Mouse (Mus musculus) left cerebral cortex, postnatal 14 days (tissue): ENCODE measurements around the gene Pon1. TPM values are rescaled to one million over a fixed set of nuclear protein-coding genes. Genes with fewer than 3 reads are reported as not detected.

Source experiments
- DNase-seq, 2 experiments: peaks; one replicate each; pipeline ENCODE4 v3.0.0; 2021 to 2022; ENCODE audit warnings: low spot score in 2 of 2, mixed read lengths in 1 of 2
- intact Hi-C: fragments of 180-260 bp; cut with DNase I; formaldehyde crosslinking; loops from one replicate; pipeline ENCODE4 v1.15.1; 2025
- total RNA-seq, 2 experiments: library from RNA; stranded (reverse); gene quantifications; 2 replicates each; pipeline ENCODE4 v1.2.3; 2021

Gene Pon1
- total RNA-seq, 2 experiments from 2014 or later: not detected

DNA sequence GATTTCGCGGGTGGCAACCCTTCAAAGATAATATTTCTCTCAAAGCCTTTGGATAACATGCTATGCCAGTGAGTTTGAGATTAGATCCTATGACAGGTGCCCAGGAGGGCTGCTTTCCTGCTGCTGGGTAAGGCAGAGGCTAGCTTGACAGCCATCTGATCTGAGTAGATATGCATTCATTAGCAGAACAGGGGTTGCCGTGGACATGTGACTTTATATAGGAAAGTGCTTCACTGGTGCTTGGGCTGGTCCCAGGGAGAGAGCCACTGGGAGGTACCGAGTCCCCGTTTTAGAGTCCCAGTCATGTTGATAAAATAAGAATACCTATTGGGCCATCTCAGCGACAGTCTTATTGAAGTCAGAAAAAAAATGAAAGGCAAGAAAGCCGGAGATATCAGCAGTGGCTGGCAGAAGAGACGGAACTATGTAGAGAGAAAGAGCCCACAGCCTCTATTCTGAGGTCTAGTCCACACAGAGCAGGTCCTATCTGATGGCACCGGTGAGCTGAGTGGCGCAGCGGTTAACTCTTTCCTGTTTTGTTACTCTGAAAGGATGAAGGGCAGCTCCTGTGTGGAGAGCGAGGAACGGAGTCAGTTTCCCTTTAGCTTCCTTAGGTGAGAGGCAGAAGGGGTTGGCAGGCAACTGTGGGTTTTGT is 46.1 kb downstream of the Pon1 start:
- intact Hi-C loops: no loop called here
- DNase-seq: no peak

- intact Hi-C loops: no loop called here
- DNase-seq: no peak
Observed at GRCm38 (mm10) chr6:5139666-5140065, 54.1 kb downstream of the Pon1 start.

- intact Hi-C loops: no loop called here
- no peak for DNase-seq
Observed at GRCm38 (mm10) chr6:5138875-5139631, 54.7 kb downstream of the Pon1 start.

GRCm38 (mm10) chr6:5136046-5136445 is 57.7 kb downstream of the Pon1 start:
- intact Hi-C loops: no loop called here

GRCm38 (mm10) chr6:5134986-5135385 is 58.8 kb downstream of the Pon1 start:
- intact Hi-C loops: no loop called here
- no peak for DNase-seq

More at GRCm38 (mm10) chr6:5136046-5136445, 57.7 kb downstream of the Pon1 start:
- no peak for DNase-seq

- intact Hi-C loops: no loop called here
Observed at GRCm38 (mm10) chr6:5129364-5130093, 64.2 kb downstream of the Pon1 start.

DNA sequence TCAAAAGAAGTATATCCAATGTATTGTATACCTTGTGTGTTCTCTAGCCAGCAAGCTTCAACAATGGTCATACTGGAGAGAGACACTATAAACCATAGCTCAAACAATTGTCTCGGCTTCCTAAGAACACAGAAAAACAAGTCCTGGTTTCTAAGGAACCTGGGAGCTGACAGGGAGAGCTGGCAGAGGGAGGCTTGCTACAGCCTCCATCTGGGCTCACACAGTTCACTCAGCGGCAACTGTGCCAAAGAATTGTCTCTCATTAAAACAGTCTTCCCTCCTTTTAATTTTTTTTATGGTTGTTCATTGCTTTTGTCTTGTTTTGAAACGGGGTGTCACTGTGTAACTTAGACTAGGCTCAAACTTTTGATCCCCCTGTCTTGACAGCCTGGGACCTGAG is 73.5 kb downstream of the Pon1 start:
- no peak for DNase-seq
- intact Hi-C loops: no loop called here

More at GRCm38 (mm10) chr6:5129364-5130093, 64.2 kb downstream of the Pon1 start:
- DNase-seq: no peak

DNA sequence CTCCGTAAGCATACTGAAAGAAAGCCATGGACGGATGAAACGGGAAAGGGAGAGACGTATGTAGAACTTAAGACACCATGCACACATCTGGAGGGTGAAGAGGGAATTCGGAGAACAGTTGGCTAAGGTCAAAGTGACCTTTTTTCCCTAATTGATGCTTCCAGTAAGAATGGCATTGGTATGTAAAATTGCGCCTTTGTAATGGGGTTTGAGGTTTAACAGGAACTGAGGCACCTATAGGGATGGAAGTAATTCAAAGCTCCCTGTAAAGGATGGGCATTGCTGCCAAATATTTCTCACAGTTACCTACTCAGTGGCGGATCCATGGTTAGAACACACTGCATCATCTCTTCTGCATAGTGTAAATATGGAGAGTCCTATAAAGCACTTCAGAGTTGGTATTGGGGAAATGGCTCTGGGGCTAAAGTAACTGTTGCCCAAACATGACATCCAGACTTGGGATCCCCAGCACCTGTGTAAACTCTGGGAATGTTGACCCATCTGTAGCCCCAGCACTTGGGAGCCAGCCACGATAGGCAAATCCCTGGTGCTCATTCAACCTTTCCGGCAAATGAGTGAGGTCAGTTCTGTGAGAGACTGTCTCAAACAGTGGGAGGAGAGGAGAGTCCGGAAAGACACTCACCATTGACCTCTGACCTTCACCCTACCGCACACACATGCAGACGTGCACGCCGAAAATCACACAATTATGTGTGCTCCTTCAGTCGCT is 74.4 kb downstream of the Pon1 start:
- intact Hi-C loops: loop anchor here (5.0 to 10.0 kb wide), 3 partner anchors 263 to 1615 kb away; partner anchors contain the start of gene Asb4
- no peak for DNase-seq

Other genes starting within 250 kb of the Pon1 start
- 1 to 10 TPM; 2.1 to 2.4 TPM for gene Pon3, start 62.3 kb upstream of the Pon1 start, total RNA-seq
- 10 to 100 TPM; 26.7 to 29.3 TPM for gene Pon2, start 104.5 kb upstream of the Pon1 start, total RNA-seq
- under 1 TPM; 0.66 to 0.79 TPM for gene Asb4, start 189.4 kb upstream of the Pon1 start, total RNA-seq